Mouse (Mus musculus) hindbrain, embryonic 15.5 days (tissue): ENCODE measurements at regions not wholly inside any gene's neighbourhood (a gene's known extent, or its start where the extent isn't known, plus 50 kb on each side); places are given as distances from the start of the nearest gene placed in this dataset.

Experiments
- ATAC-seq: fragments of 200-750 bp; cut with Nextera tagmentation; 2 replicates; pipeline ENCODE4 v1.8.0; 2017; ENCODE audit warnings: low read depth, moderate number of reproducible peaks, moderate TSS enrichment; ENCODE audit not compliant: low FRiP score
- H3K27ac ChIP-seq: fragments of 300-500 bp; sonication (generic); replicated peaks from 2 replicates; pipeline ENCODE4 v1.5.1; 2015; ENCODE audit warnings: mild to moderate bottlenecking, inconsistent platforms
- H3K27me3 ChIP-seq: fragments of 300-500 bp; sonication (generic); 2 replicates; pipeline ENCODE4 v1.6.1; 2015; ENCODE audit warnings: control low read depth, inconsistent platforms
- H3K36me3 ChIP-seq: fragments of 300-500 bp; sonication (generic); 2 replicates; pipeline ENCODE4 v1.6.1; 2015; ENCODE audit warnings: control low read depth, inconsistent platforms
- H3K4me1 ChIP-seq: fragments of 300-500 bp; sonication (generic); replicated peaks from 2 replicates; pipeline ENCODE4 v1.6.1; 2015; ENCODE audit warnings: control low read depth, inconsistent platforms
- H3K4me2 ChIP-seq: fragments of 300-500 bp; sonication (generic); 2 replicates; pipeline ENCODE4 v1.6.1; 2015; ENCODE audit warnings: moderate library complexity, mild to moderate bottlenecking, inconsistent platforms
- H3K4me3 ChIP-seq: fragments of 300-500 bp; sonication (generic); 2 replicates; pipeline ENCODE4 v1.5.1; 2015; ENCODE audit warnings: mild to moderate bottlenecking, inconsistent platforms
- H3K9ac ChIP-seq: fragments of 300-500 bp; sonication (generic); 2 replicates; pipeline ENCODE4 v1.6.1; 2015; ENCODE audit warnings: inconsistent platforms
- H3K9me3 ChIP-seq: fragments of 300-500 bp; sonication (generic); 2 replicates; pipeline ENCODE4 v1.6.1; 2016; ENCODE audit warnings: control low read depth, inconsistent platforms
- WGBS: fragments of 180-500 bp; shearing (Covaris S2); methylation state at CpG from one replicate; pipeline ENCODE4 v1.1.7; 2015; 5-methylcytosine and 5-hydroxymethylcytosine counted together

- WGBS: 55% methylated on average over 6 of the region's 6 CpGs
- Histone ChIP-seq H3K27me3 (0 out of 2 replicates have a peak, but pooled peaks cover 5% of the 10 kb centered on the region), H3K27ac (no peak overlapping the region), H3K9me3 (no peaks in the 10 kb centered on the region), H3K4me2 (no peak overlapping the region), H3K36me3 (no peaks in the 10 kb centered on the region), H3K4me3 (no peak overlapping the region), H3K9ac (no peak overlapping the region), H3K4me1 (peaks cover 22% of the 10 kb centered on the region)
- peak; percentile 56; the same call in 1 of the 2 replicates for ATAC-seq
Observed at GRCm38 (mm10) chr7:136588491-136588890, 305.9 kb upstream of the Mgmt start.

GRCm38 (mm10) chr7:136590947-136591346 lies 303.5 kb upstream of the Mgmt start:
- ATAC-seq: no peak
- H3K27ac ChIP-seq: no peak overlapping the region
- no peaks in the 10 kb centered on the region for H3K36me3 ChIP-seq
- H3K9me3 ChIP-seq: no peaks in the 10 kb centered on the region
- no peak overlapping the region for H3K9ac ChIP-seq
- H3K27me3 ChIP-seq: no peaks in the 10 kb centered on the region
- no peak overlapping the region for H3K4me2 ChIP-seq
- peaks cover 9% of the 10 kb centered on the region; the same call in 1 of the 2 replicates for H3K4me1 ChIP-seq
- H3K4me3 ChIP-seq: no peak overlapping the region

DNA sequence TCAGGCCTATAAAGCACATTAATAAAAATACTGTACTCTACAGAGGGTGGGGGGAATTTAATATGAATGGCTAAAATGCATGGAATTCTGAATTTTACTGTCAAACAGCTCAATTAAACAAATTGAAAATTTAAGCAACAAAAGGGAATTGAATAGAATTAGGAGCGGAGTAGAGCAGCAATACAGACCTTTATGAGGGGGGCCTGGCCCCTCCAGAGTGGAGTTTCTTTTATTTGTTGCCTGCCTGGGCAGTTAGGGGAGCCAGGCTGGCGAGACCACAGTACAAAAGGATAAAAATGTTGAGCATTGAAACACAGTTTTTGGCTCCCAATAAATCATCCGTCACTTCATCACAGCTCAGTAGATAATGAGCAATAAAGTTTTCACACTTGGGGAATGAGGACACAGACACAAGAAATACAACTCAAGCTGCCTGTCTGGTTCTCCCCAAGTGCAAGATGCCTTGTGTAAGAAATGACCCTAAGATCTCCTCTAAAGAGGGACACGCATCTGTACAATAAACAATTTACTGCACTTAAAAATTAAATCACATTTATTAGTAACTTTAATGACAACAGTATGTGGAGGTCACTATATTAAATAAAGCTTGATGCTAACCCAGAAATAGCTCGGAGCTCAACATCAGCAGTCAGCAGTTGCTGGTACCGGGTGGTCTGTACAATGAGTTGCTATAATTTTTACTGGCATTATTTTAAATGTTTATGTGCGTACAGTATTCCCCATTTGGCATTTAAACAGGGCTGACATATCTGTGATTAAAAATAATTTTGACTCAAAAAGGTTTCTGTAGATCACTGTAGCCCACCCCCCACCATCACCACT lies 286.9 kb upstream of the Mgmt start:
- Histone ChIP-seq H3K9ac (no peak overlapping the region), H3K4me1 (no peaks in the 10 kb centered on the region), H3K36me3 (no peaks in the 10 kb centered on the region), H3K9me3 (no peaks in the 10 kb centered on the region), H3K4me2 (no peak overlapping the region), H3K27ac (no peak overlapping the region), H3K27me3 (no peaks in the 10 kb centered on the region), H3K4me3 (no peak overlapping the region)
- no peak for ATAC-seq
- WGBS: 64% methylated on average over 7 of the region's 7 CpGs

DNA sequence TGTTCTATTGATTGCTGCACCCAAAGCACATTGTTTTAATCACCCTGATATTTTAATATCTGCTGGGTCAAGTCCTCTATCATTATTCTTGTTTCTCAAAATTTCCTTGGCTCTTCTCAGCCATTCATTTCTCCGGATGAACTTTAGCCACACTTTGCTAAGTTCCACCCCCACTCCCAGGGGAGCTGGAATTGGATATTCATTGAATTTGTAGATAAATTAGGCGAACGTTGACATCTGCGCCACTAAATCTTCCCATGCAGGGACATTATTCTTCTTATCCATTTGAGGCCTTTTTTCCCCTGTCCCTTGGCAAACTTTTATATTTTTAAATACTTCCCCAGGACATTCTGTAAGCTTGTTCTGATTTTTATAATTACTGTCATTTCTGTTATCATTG lies 280.9 kb upstream of the Mgmt start:
- Histone ChIP-seq H3K4me2 (no peak overlapping the region), H3K36me3 (no peaks in the 10 kb centered on the region), H3K27me3 (no peaks in the 10 kb centered on the region), H3K4me1 (no peaks in the 10 kb centered on the region), H3K4me3 (no peak overlapping the region), H3K9me3 (no peaks in the 10 kb centered on the region), H3K9ac (no peak overlapping the region), H3K27ac (no peak overlapping the region)
- 43% methylated on average over 4 of the region's 4 CpGs for WGBS
- no peak for ATAC-seq

- WGBS: 58% methylated on average over 4 of the region's 4 CpGs
- no peak overlapping the region for H3K27ac ChIP-seq
- H3K4me1 ChIP-seq: no peaks in the 10 kb centered on the region
- no peak overlapping the region for H3K4me2 ChIP-seq
- H3K4me3 ChIP-seq: no peak overlapping the region
- H3K9ac ChIP-seq: no peak overlapping the region
- no peak for ATAC-seq
- H3K27me3 ChIP-seq: no peaks in the 10 kb centered on the region
- H3K36me3 ChIP-seq: no peaks in the 10 kb centered on the region
- no peaks in the 10 kb centered on the region for H3K9me3 ChIP-seq
Observed at GRCm38 (mm10) chr7:136624496-136624895, 269.9 kb upstream of the Mgmt start.

DNA sequence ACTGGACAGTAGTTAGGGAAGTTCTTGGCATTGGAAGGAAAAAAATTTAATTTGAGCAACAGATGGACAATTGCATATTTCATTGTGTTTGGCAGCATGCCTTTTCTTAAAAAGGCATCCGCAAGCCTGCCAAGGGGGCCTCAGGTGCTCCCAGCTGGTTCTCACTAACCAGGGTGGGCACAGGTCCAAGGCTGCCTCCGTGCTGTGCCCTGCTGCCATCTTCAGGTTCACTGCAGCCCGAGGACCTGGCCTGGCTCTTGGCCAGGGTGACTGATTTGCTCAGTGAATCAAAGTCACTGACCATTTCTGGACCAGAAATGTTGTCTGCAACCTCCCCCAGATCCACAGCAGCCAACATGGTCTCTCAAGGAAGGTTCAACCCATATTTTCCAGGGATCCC lies 263.3 kb upstream of the Mgmt start:
- peaks cover 10% of the 10 kb centered on the region for H3K4me1 ChIP-seq
- no peak overlapping the region for H3K4me3 ChIP-seq
- H3K9me3 ChIP-seq: no peaks in the 10 kb centered on the region
- H3K36me3 ChIP-seq: no peaks in the 10 kb centered on the region
- H3K27ac ChIP-seq: no peak overlapping the region
- 0 out of 2 replicates have a peak, but pooled peaks have one; percentile 54 for ATAC-seq
- H3K9ac ChIP-seq: no peak overlapping the region
- no peaks in the 10 kb centered on the region; the same call in 1 of the 2 replicates for H3K27me3 ChIP-seq
- 47% methylated on average over 3 of the region's 3 CpGs for WGBS
- H3K4me2 ChIP-seq: no peak overlapping the region

- ATAC-seq: no peak
- no peak overlapping the region for H3K4me3 ChIP-seq
- H3K9ac ChIP-seq: no peak overlapping the region
- H3K27me3 ChIP-seq: no peaks in the 10 kb centered on the region
- no peak overlapping the region for H3K27ac ChIP-seq
- WGBS: 37% methylated on average over 5 of the region's 5 CpGs
- H3K9me3 ChIP-seq: no peaks in the 10 kb centered on the region
- no peaks in the 10 kb centered on the region for H3K36me3 ChIP-seq
- H3K4me2 ChIP-seq: no peak overlapping the region
- H3K4me1 ChIP-seq: 0 out of 2 replicates have a peak, but pooled peaks cover 2% of the 10 kb centered on the region
Observed at GRCm38 (mm10) chr7:136640160-136640559, 254.3 kb upstream of the Mgmt start.

DNA sequence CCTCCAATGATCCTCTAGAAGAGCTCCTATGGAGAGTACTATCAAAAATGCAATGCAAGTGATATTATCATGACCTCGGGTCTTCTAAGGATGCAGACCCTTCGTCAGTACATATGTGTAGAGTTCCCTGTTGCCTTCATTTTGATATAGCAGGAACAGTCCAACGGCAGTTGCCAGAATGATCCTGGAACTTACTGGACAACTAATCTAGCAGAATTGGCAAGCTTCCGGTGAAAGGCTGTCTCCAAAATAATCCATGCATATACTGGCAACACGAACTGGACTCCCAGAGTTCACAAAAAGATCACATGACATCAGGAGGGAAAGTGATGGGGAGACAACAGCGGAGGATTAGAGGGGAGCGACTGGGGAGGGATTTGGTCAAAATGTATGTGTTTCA lies 253.6 kb upstream of the Mgmt start:
- H3K36me3 ChIP-seq: no peaks in the 10 kb centered on the region
- H3K4me1 ChIP-seq: no peaks in the 10 kb centered on the region
- H3K9me3 ChIP-seq: no peaks in the 10 kb centered on the region
- no peak overlapping the region for H3K9ac ChIP-seq
- no peaks in the 10 kb centered on the region for H3K27me3 ChIP-seq
- no peak overlapping the region for H3K4me2 ChIP-seq
- 89% methylated on average over 7 of the region's 7 CpGs for WGBS
- no peak overlapping the region for H3K27ac ChIP-seq
- H3K4me3 ChIP-seq: no peak overlapping the region
- no peak for ATAC-seq

GRCm38 (mm10) chr7:136649796-136650195 lies 244.6 kb upstream of the Mgmt start:
- H3K27ac ChIP-seq: no peak overlapping the region
- H3K36me3 ChIP-seq: no peaks in the 10 kb centered on the region
- H3K4me2 ChIP-seq: no peak overlapping the region
- no peaks in the 10 kb centered on the region for H3K4me1 ChIP-seq
- H3K4me3 ChIP-seq: no peak overlapping the region
- H3K9ac ChIP-seq: no peak overlapping the region
- no peaks in the 10 kb centered on the region for H3K9me3 ChIP-seq
- WGBS: 83% methylated on average over 4 of the region's 4 CpGs
- no peaks in the 10 kb centered on the region for H3K27me3 ChIP-seq
- ATAC-seq: no peak

DNA sequence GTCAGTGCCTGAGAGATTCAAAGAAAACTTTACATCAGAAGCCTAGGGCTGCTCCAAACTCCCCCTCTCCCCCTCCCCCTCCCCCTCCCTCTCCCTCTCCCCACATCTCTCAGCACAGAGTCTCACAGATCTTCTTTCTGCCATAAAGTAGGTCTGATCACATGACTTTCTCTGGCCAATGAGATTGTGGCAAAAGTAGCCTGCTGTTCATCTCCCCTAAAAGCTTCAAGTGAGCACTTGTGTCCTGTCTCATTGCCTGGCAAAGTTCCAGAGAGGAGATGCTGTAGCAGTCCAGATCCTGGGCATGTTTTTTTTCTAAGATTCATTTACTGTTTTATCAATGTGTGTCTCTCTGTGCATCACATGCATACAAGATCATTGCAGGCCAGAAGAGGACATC lies 234.5 kb upstream of the Mgmt start:
- Histone ChIP-seq H3K4me1 (0 out of 2 replicates have a peak, but pooled peaks cover 3% of the 10 kb centered on the region), H3K4me2 (no peak overlapping the region), H3K9ac (no peak overlapping the region), H3K9me3 (no peaks in the 10 kb centered on the region), H3K36me3 (no peaks in the 10 kb centered on the region), H3K27me3 (no peaks in the 10 kb centered on the region), H3K27ac (no peak overlapping the region), H3K4me3 (no peak overlapping the region)
- no peak for ATAC-seq

- Histone ChIP-seq H3K36me3 (no peaks in the 10 kb centered on the region), H3K27ac (no peak overlapping the region), H3K4me2 (no peak overlapping the region), H3K4me1 (0 out of 2 replicates have a peak, but pooled peaks cover 3% of the 10 kb centered on the region), H3K9ac (no peak overlapping the region), H3K27me3 (no peaks in the 10 kb centered on the region), H3K4me3 (no peak overlapping the region), H3K9me3 (no peaks in the 10 kb centered on the region)
- ATAC-seq: no peak
- 55% methylated on average over 2 of the region's 2 CpGs for WGBS
Observed at GRCm38 (mm10) chr7:136660401-136660800, 234.0 kb upstream of the Mgmt start.

DNA sequence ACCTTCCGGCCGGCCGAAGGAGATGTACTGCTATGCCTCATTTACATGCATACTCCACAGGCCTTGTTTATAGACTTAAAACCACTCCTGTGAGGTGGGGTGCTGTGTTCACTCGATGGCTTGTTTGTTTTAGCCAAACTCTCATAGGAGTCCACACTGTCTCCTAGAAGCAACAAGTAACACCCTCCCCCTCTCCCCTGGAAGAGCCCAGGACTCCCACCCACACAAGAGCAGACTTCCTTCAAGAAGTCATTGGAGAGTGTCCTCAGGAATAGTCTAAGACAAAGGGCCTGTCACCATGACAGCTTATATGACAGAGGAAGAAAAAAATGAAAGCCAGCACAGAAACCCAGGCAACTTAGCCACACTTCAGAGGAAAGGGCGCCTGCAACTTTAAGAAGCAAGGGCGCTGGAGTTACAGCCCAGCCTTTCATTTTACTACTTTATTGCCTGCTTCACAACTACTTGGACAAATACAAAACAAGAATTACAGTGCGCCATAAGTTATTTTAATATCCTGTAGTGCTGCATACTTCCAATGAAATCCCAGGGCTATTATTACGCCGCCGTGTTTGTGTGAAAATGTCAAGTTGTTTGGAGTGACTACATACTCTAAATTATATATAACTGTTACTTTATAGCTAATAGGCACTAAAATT lies 229.9 kb upstream of the Mgmt start:
- H3K27ac ChIP-seq: no peak overlapping the region
- no peak overlapping the region for H3K9ac ChIP-seq
- H3K4me1 ChIP-seq: 0 out of 2 replicates have a peak, but pooled peaks cover 3% of the 10 kb centered on the region
- H3K27me3 ChIP-seq: no peaks in the 10 kb centered on the region
- no peak overlapping the region for H3K4me3 ChIP-seq
- WGBS: 62% methylated on average over 10 of the region's 10 CpGs
- no peak overlapping the region for H3K4me2 ChIP-seq
- ATAC-seq: no peak
- H3K36me3 ChIP-seq: no peaks in the 10 kb centered on the region
- no peaks in the 10 kb centered on the region for H3K9me3 ChIP-seq
